Comparison of ENCODE assay signal across 20 mouse cellular contexts in the genomic region with DNA sequence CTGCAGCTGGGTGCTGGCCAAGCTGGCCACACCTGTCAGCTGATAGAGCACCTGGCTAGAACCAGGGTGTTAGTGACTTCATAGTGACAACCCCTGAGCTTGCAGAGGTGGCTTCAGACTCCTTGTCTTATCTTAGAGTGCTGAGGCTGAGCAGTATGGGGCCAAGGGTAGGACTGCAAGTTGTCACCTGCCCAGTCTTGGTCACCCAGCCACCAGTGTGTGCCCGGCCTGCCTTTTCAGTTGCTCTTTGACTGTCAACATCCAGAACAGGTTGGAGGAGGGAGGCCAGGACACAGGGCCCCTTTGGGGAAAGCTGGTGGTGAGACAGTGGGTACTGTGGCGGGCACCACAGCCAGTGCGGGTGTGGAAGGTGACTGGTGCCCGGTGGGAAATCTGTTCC. TPM values are rescaled to one million over a fixed set of nuclear protein-coding genes. Genes with fewer than 3 reads are reported as not detected.
"Had no signal": no experiment of that assay in that cellular context is flagged by ENCODE, and none has a peak within 500 bp of the region (broad histone marks: within the 10 kb centered on the region; RNA-seq: fewer than 3 reads in every experiment).

No protein-coding gene starts in this region.

- H3K27ac ChIP-seq: liver, embryonic 13.5 days; midbrain, embryonic 12.5 days; neural tube, embryonic 13.5 days; stomach, embryonic 15.5 days had no signal

- H3K27me3 ChIP-seq: limb, embryonic 12.5 days; limb, embryonic 15.5 days; liver, embryonic 13.5 days; midbrain, embryonic 12.5 days; neural tube, embryonic 13.5 days; stomach, embryonic 15.5 days had no signal

- H3K9ac ChIP-seq: limb, embryonic 12.5 days; limb, embryonic 15.5 days; liver, embryonic 13.5 days; midbrain, embryonic 12.5 days; stomach, embryonic 15.5 days had no signal

- ATAC-seq: midbrain, embryonic 16.5 days had no signal

- H3K36me3 ChIP-seq: limb, embryonic 15.5 days; neural tube, embryonic 13.5 days had no signal

- H3K4me1 ChIP-seq: midbrain, embryonic 12.5 days had no signal

- H3K9me3 ChIP-seq: limb, embryonic 12.5 days; limb, embryonic 15.5 days; liver, embryonic 13.5 days; midbrain, embryonic 12.5 days; neural tube, embryonic 13.5 days; stomach, embryonic 15.5 days had no signal

- H3K4me2 ChIP-seq: limb, embryonic 12.5 days; limb, embryonic 15.5 days; liver, embryonic 13.5 days; midbrain, embryonic 12.5 days; neural tube, embryonic 13.5 days; stomach, embryonic 15.5 days had no signal

- H3K4me3 ChIP-seq: limb, embryonic 12.5 days; limb, embryonic 15.5 days; liver, embryonic 13.5 days; midbrain, embryonic 12.5 days; myocyte; neural tube, embryonic 13.5 days; stomach, embryonic 15.5 days had no signal

- DNase-seq: kidney, adult 2 months; kidney, postnatal 10 days; kidney, postnatal 36 days; left cerebral cortex, postnatal 4 days; liver, embryonic 13.5 days; lung, adult 2 months; lung, postnatal 14 days; lung, postnatal 4 days; right cerebral cortex, adult 18-20 months; right cerebral cortex, postnatal 14 days; right cerebral cortex, postnatal 4 days; thymus, postnatal 25 days had no signal

RNA-seq across cellular contexts. Expression of a gene that starts 49.7 kb away (rescaled TPM):
- total RNA-seq: monocyte, adult 5-6 weeks had no signal
